Mouse (Mus musculus): Measurements from ENCODE around the gene Cdh22. TPM values are rescaled to one million over a fixed set of nuclear protein-coding genes. Genes with fewer than 3 reads are reported as not detected.

Cdh22 gene
- total and polyA plus RNA-seq, 2 experiments from 2014 or later, result 19.2 to 47.3 TPM

DNA sequence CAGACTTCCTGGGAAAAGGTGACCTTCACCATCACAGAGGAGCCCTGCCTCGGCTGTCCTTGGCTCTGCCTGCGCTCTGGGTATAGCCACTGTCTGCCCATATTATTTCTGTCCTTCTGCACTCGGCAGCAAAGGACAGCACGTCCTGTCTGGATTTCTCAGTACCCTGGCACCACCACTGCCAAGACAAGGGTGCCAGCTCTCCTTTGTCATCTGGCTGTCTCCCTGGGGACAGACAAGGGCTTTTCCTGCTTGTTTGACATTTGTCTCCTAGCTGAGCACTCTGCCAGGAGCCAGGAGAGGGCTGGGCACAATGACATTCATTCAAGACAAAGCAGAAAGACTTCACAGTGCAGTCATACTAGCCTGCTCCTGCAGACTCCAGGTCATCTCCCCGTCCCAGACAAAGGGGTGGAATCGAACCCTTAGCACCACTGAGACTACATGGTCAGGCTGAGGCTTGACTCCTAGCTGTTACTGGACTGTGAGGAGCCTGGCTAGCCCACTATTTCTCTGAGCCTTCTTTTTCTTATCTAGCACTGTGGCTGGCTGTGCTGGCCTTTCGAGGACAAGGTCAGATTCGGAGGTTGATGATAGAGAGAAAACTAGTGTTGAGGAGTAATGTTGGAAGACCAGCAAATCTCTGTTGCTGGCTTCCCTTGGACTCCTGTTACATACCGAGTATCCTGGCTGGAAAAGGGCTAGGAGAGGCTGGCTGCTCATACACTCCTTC lies 46.8 kb downstream of the Cdh22 start:
- DNase-seq (ENCODE audit: low spot score) (peak; percentile 59), ATAC-seq (peak; percentile 61)
- TF ChIP-seq CTCF (IDR thresholded peaks at IDR 0.05; ENCODE audit: low read depth), result no peak
- Histone ChIP-seq H3K9ac (replicated peaks; ENCODE audit: low read length) (no peak overlapping the region), H3K9me3 (ENCODE audit: low read length) (no peaks in the 10 kb centered on the region), H3K27me3 (ENCODE audit: insufficient read depth, low read length) (no peaks in the 10 kb centered on the region), H3K4me3 (ENCODE audit: low read length) (no peak overlapping the region), H3K4me1 (ENCODE audit: insufficient read depth, low read length) (no peaks in the 10 kb centered on the region; the same call in 1 of the 2 replicates), H3K4me2 (ENCODE audit: low read depth, low read length) (no peak overlapping the region), H3K27ac (no peak overlapping the region), H3K36me3 (ENCODE audit: insufficient read depth, low read length) (no peaks in the 10 kb centered on the region)
- whole genome bisulfite sequencing, result 52% methylated on average over 9 of the region's 9 CpGs

DNA sequence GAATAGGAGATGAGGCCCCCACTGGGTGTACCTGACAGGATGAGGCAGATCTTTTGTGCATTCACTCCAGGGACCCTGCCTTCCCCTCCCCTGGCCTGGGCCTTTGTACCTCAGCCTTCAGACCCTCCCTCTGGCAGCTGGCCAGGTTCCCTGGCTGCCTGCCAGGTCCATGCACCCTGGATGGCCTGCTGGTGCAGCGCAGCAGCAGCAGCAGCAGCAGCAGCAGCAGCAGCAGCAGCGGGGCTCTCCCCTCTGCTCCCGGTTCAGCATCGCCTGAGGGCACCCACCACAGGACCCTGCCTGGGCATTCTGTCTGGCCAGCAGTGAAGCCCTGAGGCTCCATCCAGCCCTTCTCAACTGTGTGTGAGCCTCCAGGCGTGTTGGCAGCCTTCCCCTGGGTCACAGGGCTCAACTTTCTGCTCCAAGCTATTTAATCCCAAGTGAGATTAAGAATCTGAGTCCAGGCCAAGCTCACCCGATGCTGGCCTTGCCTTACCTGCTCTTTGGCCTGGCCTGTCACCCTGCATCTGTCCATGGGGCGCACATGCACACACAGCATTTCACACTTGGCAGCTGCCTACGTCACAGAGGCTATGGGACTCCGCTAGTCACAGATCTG lies 50.5 kb downstream of the Cdh22 start:
- ATAC-seq (peak; percentile 30; the same call in 1 of the 2 replicates), DNase-seq (ENCODE audit: low spot score) (peak; percentile 63)
- no peak overlapping the region for H3K4me2 ChIP-seq (ENCODE audit: low read depth, low read length)
- H3K27ac ChIP-seq, result no peak overlapping the region
- no peaks in the 10 kb centered on the region for H3K9me3 ChIP-seq (ENCODE audit: low read length)
- peaks cover 7% of the 10 kb centered on the region; the same call in 1 of the 2 replicates for H3K4me1 ChIP-seq (ENCODE audit: insufficient read depth, low read length)
- peaks cover 13% of the 10 kb centered on the region; the same call in 1 of the 2 replicates for H3K27me3 ChIP-seq (ENCODE audit: insufficient read depth, low read length)
- 19% methylated on average over 9 of the region's 9 CpGs for WGBS
- TF ChIP-seq CTCF (IDR thresholded peaks at IDR 0.05; ENCODE audit: low read depth), result no peak
- no peaks in the 10 kb centered on the region for H3K36me3 ChIP-seq (ENCODE audit: insufficient read depth, low read length)
- no peak overlapping the region for H3K4me3 ChIP-seq (ENCODE audit: low read length)
- H3K9ac ChIP-seq (replicated peaks; ENCODE audit: low read length), result no peak overlapping the region; the same call in 1 of the 2 replicates

- H3K9me3 ChIP-seq (ENCODE audit: low read length), result no peaks in the 10 kb centered on the region
- H3K4me2 ChIP-seq (ENCODE audit: low read depth, low read length), result no peak overlapping the region
- no peak overlapping the region for H3K4me3 ChIP-seq (ENCODE audit: low read length)
- H3K4me1 ChIP-seq (ENCODE audit: insufficient read depth, low read length), result 0 out of 2 replicates have a peak, but pooled peaks cover 7% of the 10 kb centered on the region
- H3K27me3 ChIP-seq (ENCODE audit: insufficient read depth, low read length), result peaks cover 13% of the 10 kb centered on the region; the same call in 1 of the 2 replicates
- ATAC-seq (0 out of 2 replicates have a peak, but pooled peaks have one; percentile 22), DNase-seq (ENCODE audit: low spot score) (no peak)
- no peak for TF ChIP-seq CTCF (IDR thresholded peaks at IDR 0.05; ENCODE audit: low read depth)
- H3K27ac ChIP-seq, result no peak overlapping the region
- no peaks in the 10 kb centered on the region for H3K36me3 ChIP-seq (ENCODE audit: insufficient read depth, low read length)
- H3K9ac ChIP-seq (replicated peaks; ENCODE audit: low read length), result 0 out of 2 replicates have a peak overlapping the region, but pooled peaks have one; percentile 5
- WGBS, result 64% methylated on average over 11 of the region's 11 CpGs
Measured at GRCm38 (mm10) chr2:165182085-165182976, 52.3 kb downstream of the Cdh22 start.

DNA sequence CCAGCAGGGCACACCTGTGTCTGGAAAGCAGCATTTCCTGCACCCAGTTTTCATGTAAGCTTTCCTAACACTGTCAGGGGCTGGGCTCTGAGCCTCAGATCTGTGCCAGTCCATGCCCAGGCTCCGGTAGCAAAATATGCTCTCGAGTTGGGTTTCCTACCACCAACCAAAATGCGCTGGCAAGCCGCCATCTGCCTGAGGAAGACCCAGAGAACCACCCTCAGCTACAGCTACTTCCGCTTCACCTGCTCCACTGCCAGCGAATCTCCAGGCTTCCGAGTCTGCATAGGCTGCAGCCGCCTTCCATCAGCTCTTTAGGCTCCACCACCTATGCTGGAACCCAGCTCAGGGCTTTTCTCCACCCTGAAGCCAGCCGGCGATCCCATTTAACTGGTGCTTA lies 55.4 kb downstream of the Cdh22 start:
- H3K9ac ChIP-seq (replicated peaks; ENCODE audit: low read length), result no peak overlapping the region
- TF ChIP-seq CTCF (IDR thresholded peaks at IDR 0.05; ENCODE audit: low read depth), result no peak
- 0 out of 2 replicates have a peak, but pooled peaks cover 10% of the 10 kb centered on the region for H3K4me1 ChIP-seq (ENCODE audit: insufficient read depth, low read length)
- H3K4me3 ChIP-seq (ENCODE audit: low read length), result no peak overlapping the region
- no peaks in the 10 kb centered on the region for H3K9me3 ChIP-seq (ENCODE audit: low read length)
- peaks cover 13% of the 10 kb centered on the region; the same call in 1 of the 2 replicates for H3K27me3 ChIP-seq (ENCODE audit: insufficient read depth, low read length)
- WGBS, result 51% methylated on average over 10 of the region's 10 CpGs
- no peaks in the 10 kb centered on the region for H3K36me3 ChIP-seq (ENCODE audit: insufficient read depth, low read length)
- DNase-seq (ENCODE audit: low spot score) (peak; percentile 44), ATAC-seq (no peak)
- H3K27ac ChIP-seq, result no peak overlapping the region
- H3K4me2 ChIP-seq (ENCODE audit: low read depth, low read length), result no peak overlapping the region

GRCm38 (mm10) chr2:165176965-165177364 lies 57.7 kb downstream of the Cdh22 start:
- H3K9ac ChIP-seq (replicated peaks; ENCODE audit: low read length), result no peak overlapping the region
- 0 out of 2 replicates have a peak, but pooled peaks cover 5% of the 10 kb centered on the region for H3K4me1 ChIP-seq (ENCODE audit: insufficient read depth, low read length)
- peak; percentile 62; the same call in 1 of the 2 replicates for ATAC-seq
- no peak overlapping the region for H3K4me3 ChIP-seq (ENCODE audit: low read length)
- DNase-seq (ENCODE audit: low spot score), result peak; percentile 45
- no peak overlapping the region for H3K4me2 ChIP-seq (ENCODE audit: low read depth, low read length)
- H3K36me3 ChIP-seq (ENCODE audit: insufficient read depth, low read length), result no peaks in the 10 kb centered on the region
- 8% methylated on average over 9 of the region's 9 CpGs for WGBS
- H3K27ac ChIP-seq, result no peak overlapping the region; the same call in 1 of the 2 replicates
- H3K27me3 ChIP-seq (ENCODE audit: insufficient read depth, low read length), result peaks cover 13% of the 10 kb centered on the region; the same call in 1 of the 2 replicates
- TF ChIP-seq CTCF (IDR thresholded peaks at IDR 0.05; ENCODE audit: low read depth), result no peak
- H3K9me3 ChIP-seq (ENCODE audit: low read length), result no peaks in the 10 kb centered on the region

Measured in hindbrain, postnatal 0 days (tissue).